Mouse (Mus musculus): Measurements from ENCODE around the gene Polr2a. TPM values are rescaled to one million over a fixed set of nuclear protein-coding genes. Genes with fewer than 3 reads are reported as not detected.

The Polr2a gene
- polyA plus RNA-seq, 1 experiment from 2014 or later = 39.3 TPM

DNA sequence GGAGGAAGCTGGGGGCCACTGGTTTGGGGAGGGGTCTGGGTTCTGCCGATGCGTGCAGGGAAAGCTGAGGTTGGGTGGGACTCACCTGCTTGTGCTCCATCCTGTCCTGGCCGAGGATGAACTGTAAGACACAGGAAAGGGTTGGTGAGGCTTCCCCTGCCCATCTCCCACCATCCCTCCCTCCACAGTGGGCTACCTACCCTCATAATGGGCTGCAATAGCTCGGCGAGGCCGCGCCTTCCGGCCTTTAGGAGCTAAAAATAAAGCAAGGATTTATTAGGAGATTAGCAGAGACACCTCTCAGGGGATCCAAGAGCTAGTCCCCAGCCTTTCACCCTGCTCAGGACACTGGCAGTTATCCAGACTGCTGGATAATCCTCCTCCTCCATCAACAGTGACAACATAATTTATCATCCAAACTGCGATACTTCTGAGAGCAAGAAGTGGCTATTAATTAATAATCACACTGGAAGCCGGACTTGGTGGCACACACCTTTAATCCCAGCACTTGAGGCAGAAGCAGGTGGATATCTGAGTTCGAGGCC is 64.9 kb downstream of the Polr2a start:
- H3K27ac ChIP-seq (ENCODE audit: low read length) = no peak overlapping the region
- no peaks in the 10 kb centered on the region for H3K27me3 ChIP-seq (ENCODE audit: control insufficient read depth, insufficient read depth, low read length)
- no peaks in the 10 kb centered on the region; the same call in 1 of the 2 replicates for H3K4me1 ChIP-seq (ENCODE audit: control insufficient read depth, insufficient read depth, low read length)
- no peaks in the 10 kb centered on the region for H3K36me3 ChIP-seq (ENCODE audit: control insufficient read depth, insufficient read depth, low read length)
- no peak for ATAC-seq (ENCODE audit: insufficient number of reproducible peaks, insufficient read depth, low FRiP score, low read depth)
- WGBS = 49% methylated on average over 11 of the region's 11 CpGs
- no peaks in the 10 kb centered on the region for H3K9me3 ChIP-seq (ENCODE audit: control insufficient read depth, low read depth, low read length)
- no peak overlapping the region for H3K4me3 ChIP-seq (ENCODE audit: low read depth, low read length)
- H3K4me2 ChIP-seq (replicated peaks; ENCODE audit: low read depth, low read length) = no peak overlapping the region
- H3K9ac ChIP-seq (replicated peaks; ENCODE audit: low read depth, low read length) = no peak overlapping the region

GRCm38 (mm10) chr11:69692863-69693262 is 65.6 kb downstream of the Polr2a start:
- WGBS = 78% methylated on average over 6 of the region's 6 CpGs
- Histone ChIP-seq H3K36me3 (ENCODE audit: control insufficient read depth, insufficient read depth, low read length) (no peaks in the 10 kb centered on the region), H3K4me1 (ENCODE audit: control insufficient read depth, insufficient read depth, low read length) (no peaks in the 10 kb centered on the region; the same call in 1 of the 2 replicates), H3K4me2 (replicated peaks; ENCODE audit: low read depth, low read length) (no peak overlapping the region), H3K27ac (ENCODE audit: low read length) (no peak overlapping the region), H3K9me3 (ENCODE audit: control insufficient read depth, low read depth, low read length) (no peaks in the 10 kb centered on the region), H3K4me3 (ENCODE audit: low read depth, low read length) (no peak overlapping the region), H3K9ac (replicated peaks; ENCODE audit: low read depth, low read length) (no peak overlapping the region), H3K27me3 (ENCODE audit: control insufficient read depth, insufficient read depth, low read length) (no peaks in the 10 kb centered on the region)
- no peak for ATAC-seq (ENCODE audit: insufficient number of reproducible peaks, insufficient read depth, low FRiP score, low read depth)

DNA sequence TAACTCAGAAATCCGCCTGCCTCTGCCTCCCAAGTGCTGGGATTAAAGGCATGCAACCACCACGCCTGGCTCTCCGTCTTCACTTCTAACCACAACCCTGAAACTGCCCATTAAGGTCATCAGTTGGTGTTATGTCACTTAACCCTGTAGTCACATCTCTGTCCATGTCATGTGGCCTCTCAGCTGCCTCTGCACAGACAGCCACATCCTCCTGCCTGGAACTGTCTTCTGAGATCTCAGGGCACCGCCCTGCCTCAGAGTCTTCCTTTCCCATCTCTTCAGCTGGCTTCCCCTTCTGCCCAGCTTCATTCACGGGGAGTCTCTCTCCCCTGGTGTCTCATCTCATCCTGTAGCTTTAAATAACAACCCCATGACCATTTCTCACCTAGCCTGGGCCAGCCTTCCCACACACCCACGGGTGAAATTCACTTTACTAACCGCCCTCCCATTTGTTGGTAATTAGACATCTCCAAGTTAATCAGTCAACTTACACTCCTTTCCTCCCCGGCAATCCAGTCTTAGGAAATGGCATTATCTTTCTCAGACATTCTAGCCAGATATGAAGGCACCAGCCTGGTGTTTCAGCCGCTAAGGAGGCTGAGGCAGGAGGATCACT is 66.1 kb downstream of the Polr2a start:
- Histone ChIP-seq H3K4me3 (ENCODE audit: low read depth, low read length) (no peak overlapping the region), H3K9me3 (ENCODE audit: control insufficient read depth, low read depth, low read length) (no peaks in the 10 kb centered on the region), H3K27me3 (ENCODE audit: control insufficient read depth, insufficient read depth, low read length) (no peaks in the 10 kb centered on the region), H3K36me3 (ENCODE audit: control insufficient read depth, insufficient read depth, low read length) (no peaks in the 10 kb centered on the region), H3K4me1 (ENCODE audit: control insufficient read depth, insufficient read depth, low read length) (no peaks in the 10 kb centered on the region; the same call in 1 of the 2 replicates), H3K9ac (replicated peaks; ENCODE audit: low read depth, low read length) (no peak overlapping the region), H3K27ac (ENCODE audit: low read length) (no peak overlapping the region), H3K4me2 (replicated peaks; ENCODE audit: low read depth, low read length) (no peak overlapping the region)
- no peak for ATAC-seq (ENCODE audit: insufficient number of reproducible peaks, insufficient read depth, low FRiP score, low read depth)
- WGBS = 72% methylated on average over 9 of the region's 9 CpGs

- H3K36me3 ChIP-seq (ENCODE audit: control insufficient read depth, insufficient read depth, low read length) = no peaks in the 10 kb centered on the region
- no peak overlapping the region for H3K4me3 ChIP-seq (ENCODE audit: low read depth, low read length)
- WGBS = 86% methylated on average over 1 of the region's 1 CpGs
- H3K27me3 ChIP-seq (ENCODE audit: control insufficient read depth, insufficient read depth, low read length) = no peaks in the 10 kb centered on the region
- peaks cover 12% of the 10 kb centered on the region; the same call in 1 of the 2 replicates for H3K4me1 ChIP-seq (ENCODE audit: control insufficient read depth, insufficient read depth, low read length)
- H3K4me2 ChIP-seq (replicated peaks; ENCODE audit: low read depth, low read length) = no peak overlapping the region
- no peak overlapping the region for H3K27ac ChIP-seq (ENCODE audit: low read length)
- ATAC-seq (ENCODE audit: insufficient number of reproducible peaks, insufficient read depth, low FRiP score, low read depth) = no peak
- no peaks in the 10 kb centered on the region for H3K9me3 ChIP-seq (ENCODE audit: control insufficient read depth, low read depth, low read length)
- H3K9ac ChIP-seq (replicated peaks; ENCODE audit: low read depth, low read length) = no peak overlapping the region
Observed at GRCm38 (mm10) chr11:69689891-69690290, 68.5 kb downstream of the Polr2a start.

DNA sequence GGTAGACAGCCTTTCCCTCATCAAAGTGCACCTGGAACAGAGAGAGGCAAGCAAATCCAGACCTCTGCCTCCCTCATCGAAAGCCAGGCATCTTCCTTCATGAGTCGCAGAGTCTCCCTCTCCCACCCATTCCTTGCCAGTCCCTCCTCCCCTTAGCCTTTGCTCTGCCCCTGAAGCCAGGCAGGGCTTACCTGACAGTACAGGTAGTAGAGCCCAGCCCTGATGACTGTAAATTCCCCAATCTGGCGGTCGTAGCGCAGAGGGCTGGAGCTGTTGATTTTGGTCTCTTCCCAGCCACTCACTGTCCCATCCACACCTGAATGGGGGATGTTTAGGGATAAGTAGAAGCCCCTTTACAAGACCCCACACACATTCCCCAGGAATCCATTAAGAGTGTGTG is 71.4 kb downstream of the Polr2a start:
- Histone ChIP-seq H3K27me3 (ENCODE audit: control insufficient read depth, insufficient read depth, low read length) (no peaks in the 10 kb centered on the region), H3K9me3 (ENCODE audit: control insufficient read depth, low read depth, low read length) (no peaks in the 10 kb centered on the region), H3K4me1 (ENCODE audit: control insufficient read depth, insufficient read depth, low read length) (peaks cover 12% of the 10 kb centered on the region; the same call in 1 of the 2 replicates), H3K36me3 (ENCODE audit: control insufficient read depth, insufficient read depth, low read length) (no peaks in the 10 kb centered on the region), H3K4me2 (replicated peaks; ENCODE audit: low read depth, low read length) (no peak overlapping the region; the same call in 1 of the 2 replicates), H3K9ac (replicated peaks; ENCODE audit: low read depth, low read length) (no peak overlapping the region; the same call in 1 of the 2 replicates), H3K4me3 (ENCODE audit: low read depth, low read length) (no peak overlapping the region), H3K27ac (ENCODE audit: low read length) (no peak overlapping the region)
- 50% methylated on average over 5 of the region's 5 CpGs for WGBS
- no peak for ATAC-seq (ENCODE audit: insufficient number of reproducible peaks, insufficient read depth, low FRiP score, low read depth)

DNA sequence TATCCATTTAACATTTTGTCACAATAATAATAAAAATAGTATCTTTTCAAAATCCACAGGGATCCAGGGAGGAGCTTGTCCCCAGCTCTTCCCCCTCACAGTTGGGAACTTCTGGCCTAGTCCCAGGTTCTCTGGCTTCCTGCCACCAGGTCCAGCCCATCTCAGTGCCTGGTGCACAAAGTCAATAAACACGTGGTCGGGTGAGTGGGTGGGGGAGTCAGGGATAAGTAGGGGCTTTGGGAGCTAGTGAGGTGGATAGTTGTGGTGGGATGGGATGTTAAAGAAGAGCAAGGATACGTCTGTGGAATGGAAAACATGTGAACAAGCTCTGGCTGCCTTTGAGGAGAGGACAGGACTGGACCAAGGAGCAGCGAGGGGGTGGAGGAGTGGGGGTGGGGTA is 72.1 kb downstream of the Polr2a start:
- Histone ChIP-seq H3K9ac (replicated peaks; ENCODE audit: low read depth, low read length) (no peak overlapping the region; the same call in 1 of the 2 replicates), H3K9me3 (ENCODE audit: control insufficient read depth, low read depth, low read length) (no peaks in the 10 kb centered on the region), H3K4me1 (ENCODE audit: control insufficient read depth, insufficient read depth, low read length) (peaks cover 12% of the 10 kb centered on the region; the same call in 1 of the 2 replicates), H3K27ac (ENCODE audit: low read length) (no peak overlapping the region), H3K4me2 (replicated peaks; ENCODE audit: low read depth, low read length) (no peak overlapping the region; the same call in 1 of the 2 replicates), H3K4me3 (ENCODE audit: low read depth, low read length) (no peak overlapping the region), H3K27me3 (ENCODE audit: control insufficient read depth, insufficient read depth, low read length) (no peaks in the 10 kb centered on the region), H3K36me3 (ENCODE audit: control insufficient read depth, insufficient read depth, low read length) (no peaks in the 10 kb centered on the region)
- ATAC-seq (ENCODE audit: insufficient number of reproducible peaks, insufficient read depth, low FRiP score, low read depth) = no peak
- 6% methylated on average over 4 of the region's 4 CpGs for WGBS

GRCm38 (mm10) chr11:69685526-69686148 is 72.8 kb downstream of the Polr2a start, which contains the start of gene Tnfsf13:
Gene Tnfsf13 (minus strand): TSS chr11:69685784.
- H3K27me3 ChIP-seq (ENCODE audit: control insufficient read depth, insufficient read depth, low read length) = no peaks in the 10 kb centered on the region
- H3K9ac ChIP-seq (replicated peaks; ENCODE audit: low read depth, low read length) = no peak within 1 kb of the TSS; the same call in 1 of the 2 replicates
- WGBS = 66% methylated on average over 10 of the region's 10 CpGs
- no peak within 1 kb of the TSS; the same call in 1 of the 2 replicates for H3K4me2 ChIP-seq (replicated peaks; ENCODE audit: low read depth, low read length)
- peaks cover 16% of the 10 kb centered on the region for H3K4me1 ChIP-seq (ENCODE audit: control insufficient read depth, insufficient read depth, low read length)
- H3K27ac ChIP-seq (ENCODE audit: low read length) = peak within 1 kb of the TSS; percentile 68; the same call in 1 of the 2 replicates
- no peak for ATAC-seq (ENCODE audit: insufficient number of reproducible peaks, insufficient read depth, low FRiP score, low read depth)
- no peak within 1 kb of the TSS for H3K4me3 ChIP-seq (ENCODE audit: low read depth, low read length)
- H3K36me3 ChIP-seq (ENCODE audit: control insufficient read depth, insufficient read depth, low read length) = no peaks in the 10 kb centered on the region
- no peaks in the 10 kb centered on the region for H3K9me3 ChIP-seq (ENCODE audit: control insufficient read depth, low read depth, low read length)

DNA sequence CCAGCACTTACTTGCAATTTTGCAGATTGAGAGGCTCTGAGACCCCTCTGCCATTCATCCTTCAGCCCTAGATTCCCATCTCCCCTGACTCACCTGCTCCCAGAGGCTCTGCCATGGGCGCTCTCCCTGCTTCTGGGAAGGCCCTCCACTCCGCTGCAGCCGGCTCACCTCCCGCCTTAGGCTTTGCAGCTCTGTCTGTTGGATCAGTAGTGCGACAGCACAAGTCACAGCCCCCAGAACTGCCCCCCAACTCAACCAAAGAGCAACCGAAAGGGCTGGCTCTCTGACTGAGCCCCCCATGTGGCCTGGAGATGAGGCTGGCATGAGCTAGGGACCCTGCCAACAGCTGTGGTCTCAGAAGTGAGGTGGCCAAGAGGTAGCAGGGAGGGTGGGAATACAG is 73.5 kb downstream of the Polr2a start:
- Histone ChIP-seq H3K27me3 (ENCODE audit: control insufficient read depth, insufficient read depth, low read length) (no peaks in the 10 kb centered on the region), H3K4me2 (replicated peaks; ENCODE audit: low read depth, low read length) (no peak overlapping the region), H3K9ac (replicated peaks; ENCODE audit: low read depth, low read length) (no peak overlapping the region), H3K36me3 (ENCODE audit: control insufficient read depth, insufficient read depth, low read length) (no peaks in the 10 kb centered on the region), H3K4me3 (ENCODE audit: low read depth, low read length) (no peak overlapping the region), H3K27ac (ENCODE audit: low read length) (no peak overlapping the region), H3K9me3 (ENCODE audit: control insufficient read depth, low read depth, low read length) (no peaks in the 10 kb centered on the region), H3K4me1 (ENCODE audit: control insufficient read depth, insufficient read depth, low read length) (peaks cover 23% of the 10 kb centered on the region)
- no peak for ATAC-seq (ENCODE audit: insufficient number of reproducible peaks, insufficient read depth, low FRiP score, low read depth)
- WGBS = 86% methylated on average over 6 of the region's 6 CpGs

Data from stomach, embryonic 14.5 days (tissue).